8 mouse cellular contexts compared by ENCODE assay signal in the genomic region with DNA sequence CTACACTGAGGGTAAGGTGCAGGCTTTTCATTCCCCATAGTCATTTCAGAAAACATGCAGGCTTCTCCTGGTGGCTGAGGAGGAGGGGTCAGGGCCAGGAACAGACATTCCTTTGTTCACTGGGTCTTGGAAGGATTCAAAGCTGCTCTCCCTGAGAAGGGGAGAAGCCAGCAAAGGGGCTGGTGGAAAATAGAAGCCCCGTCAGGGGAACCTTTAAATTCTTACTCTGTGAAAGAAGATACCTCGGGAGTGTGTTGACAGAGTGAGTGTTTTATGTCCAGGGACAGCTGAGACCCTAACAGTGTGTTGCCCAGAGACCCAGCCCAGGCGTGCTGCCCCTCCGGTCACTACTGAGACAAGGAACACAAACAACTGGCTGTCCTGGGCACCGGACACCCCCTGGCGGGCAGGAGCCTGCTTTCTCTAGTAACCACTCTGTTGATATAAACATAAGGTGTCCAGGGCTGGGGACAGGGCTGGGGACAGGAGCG. TPM values are rescaled to one million over a fixed set of nuclear protein-coding genes. Genes with fewer than 3 reads are reported as not detected.
DNase-seq lines count a peak whose midpoint lies in the region; ATAC-seq lines count a peak whose summit lies in the region.

No protein-coding gene starts in this region.

- H3K9me3 ChIP-seq in embryonic facial prominence, embryonic 11.5 days (replicated peaks; ENCODE audit: control insufficient read depth, low read length) = no peaks in the 10 kb centered on the region
- H3K9me3 ChIP-seq in heart, embryonic 14.5 days (ENCODE audit: control insufficient read depth, low read length) = peaks cover 2% of the 10 kb centered on the region; the same call in 1 of the 2 replicates
- no peaks in the 10 kb centered on the region for H3K9me3 ChIP-seq in limb, embryonic 15.5 days

- peak; percentile 52 for DNase-seq in Muller cell, postnatal 12 days (ENCODE audit: inconsistent ontology term)
- DNase-seq in embryonic facial prominence, embryonic 11.5 days (ENCODE audit: low spot score) = peak; percentile 51
- DNase-seq in right cerebral cortex, postnatal 36 days (ENCODE audit: low spot score in 2 of 2) = no peak
- DNase-seq in ovary, postnatal 10 days (ENCODE audit: low spot score) = no peak
- no peak for DNase-seq in left cerebral cortex, adult 8-10 months (ENCODE audit: low spot score in 2 of 2)
- no peak for DNase-seq in frontal cortex, adult 2 months (ENCODE audit: extremely low spot score in 1 of 2, low spot score in 1 of 2)

- H3K36me3 ChIP-seq in embryonic facial prominence, embryonic 11.5 days (replicated peaks; ENCODE audit: control insufficient read depth, insufficient read depth, low read depth, low read length) = no peaks in the 10 kb centered on the region
- H3K36me3 ChIP-seq in heart, embryonic 14.5 days (ENCODE audit: control insufficient read depth, insufficient read depth, low read length) = no peaks in the 10 kb centered on the region
- H3K36me3 ChIP-seq in limb, embryonic 15.5 days = no peaks in the 10 kb centered on the region

- no peak overlapping the region for H3K4me2 ChIP-seq in embryonic facial prominence, embryonic 11.5 days (ENCODE audit: low read depth, low read length)
- H3K4me2 ChIP-seq in heart, embryonic 14.5 days (ENCODE audit: low read length) = peak overlapping the region; percentile 14
- no peak overlapping the region for H3K4me2 ChIP-seq in limb, embryonic 15.5 days

- H3K27me3 ChIP-seq in embryonic facial prominence, embryonic 11.5 days (ENCODE audit: control insufficient read depth, insufficient read depth, low read length) = no peaks in the 10 kb centered on the region
- no peaks in the 10 kb centered on the region for H3K27me3 ChIP-seq in heart, embryonic 14.5 days (ENCODE audit: control insufficient read depth, insufficient read depth, low read length)
- no peaks in the 10 kb centered on the region for H3K27me3 ChIP-seq in limb, embryonic 15.5 days

- peak overlapping the region; percentile 31; the same call in 1 of the 2 replicates for H3K27ac ChIP-seq in embryonic facial prominence, embryonic 11.5 days (replicated peaks; ENCODE audit: low read depth, low read length)
- peak overlapping the region; percentile 94 to 98 for H3K27ac ChIP-seq in heart, embryonic 14.5 days (replicated peaks in 1 of 2; ENCODE audit: control insufficient read depth in 1 of 2, insufficient read depth in 1 of 2, low read depth in 2 of 2, low read length in 2 of 2)
- peak overlapping the region; percentile 76 for H3K27ac ChIP-seq in limb, embryonic 15.5 days

- H3K9ac ChIP-seq in embryonic facial prominence, embryonic 11.5 days (replicated peaks; ENCODE audit: low read length) = no peak overlapping the region
- H3K9ac ChIP-seq in heart, embryonic 14.5 days (ENCODE audit: low read length) = peak overlapping the region; percentile 22; the same call in 1 of the 2 replicates
- H3K9ac ChIP-seq in limb, embryonic 15.5 days = no peak overlapping the region

- H3K4me3 ChIP-seq in embryonic facial prominence, embryonic 11.5 days (ENCODE audit: low read depth, low read length) = no peak overlapping the region
- no peak overlapping the region for H3K4me3 ChIP-seq in heart, embryonic 14.5 days (ENCODE audit: control insufficient read depth in 1 of 2, insufficient read depth in 1 of 2, low read depth in 1 of 2, low read length in 2 of 2)
- no peak overlapping the region for H3K4me3 ChIP-seq in limb, embryonic 15.5 days

- H3K4me1 ChIP-seq in embryonic facial prominence, embryonic 11.5 days (ENCODE audit: control insufficient read depth, insufficient read depth, low read length) = no peaks in the 10 kb centered on the region
- peaks cover 35 to 40% of the 10 kb centered on the region in 2 experiments for H3K4me1 ChIP-seq in heart, embryonic 14.5 days (ENCODE audit: control insufficient read depth in 2 of 2, insufficient read depth in 2 of 2, low read length in 2 of 2)
- H3K4me1 ChIP-seq in limb, embryonic 15.5 days = peaks cover 20% of the 10 kb centered on the region

- ATAC-seq in embryonic facial prominence, embryonic 11.5 days (replicated peaks; ENCODE audit: insufficient number of reproducible peaks, low FRiP score, low TSS enrichment, low read depth) = no peak; the same call in 1 of the 2 replicates
- peak; percentile 24; the same call in 1 of the 2 replicates for ATAC-seq in heart, embryonic 14.5 days (ENCODE audit: insufficient number of reproducible peaks, insufficient read depth, low FRiP score, low read depth)
- peak; percentile 67 for ATAC-seq in limb, embryonic 15.5 days (ENCODE audit: insufficient number of reproducible peaks, low FRiP score, low TSS enrichment, low read depth)

- 20% methylated on average over 7 of the region's 7 CpGs for WGBS in embryonic facial prominence, embryonic 11.5 days
- 16% methylated on average over 7 of the region's 7 CpGs for WGBS in heart, embryonic 14.5 days
- WGBS in limb, embryonic 15.5 days = 33% methylated on average over 7 of the region's 7 CpGs

RNA-seq across cellular contexts. Expression of gene Apobec2, which starts 4.7 kb away (rescaled TPM):
- polyA plus RNA-seq in embryonic facial prominence, embryonic 11.5 days (2014; fragmentation: Nextera tagmentation; extraction: Ambion mirVana) = 1.2 and 2.0 TPM in 2 replicates
- polyA plus RNA-seq in heart, embryonic 14.5 days (2014; fragmentation: Nextera tagmentation; extraction: Ambion mirVana) = 233 and 243 TPM in 2 replicates
- polyA plus RNA-seq in limb, embryonic 15.5 days (2015; fragmentation: Nextera tagmentation; extraction: Ambion mirVana) = 26.8 and 97.4 TPM in 2 replicates
- under 1 TPM in 1 of 4 experiments, not detected in 3; 0.52 TPM for total RNA-seq in left cerebral cortex, adult 8-10 months (2022)
- 0.08 and 0.21 TPM in 2 replicates for polyA plus RNA-seq in frontal cortex, adult 2 months (2012; rRNA removed)

RNA-seq across cellular contexts. Expression of gene Tspo2, which starts 13.9 kb away (rescaled TPM):
- polyA plus RNA-seq in embryonic facial prominence, embryonic 11.5 days (2014; fragmentation: Nextera tagmentation; extraction: Ambion mirVana) = 0.28 and 0.52 TPM in 2 replicates
- 3.6 and 5.0 TPM in 2 replicates for polyA plus RNA-seq in heart, embryonic 14.5 days (2014; fragmentation: Nextera tagmentation; extraction: Ambion mirVana)
- polyA plus RNA-seq in limb, embryonic 15.5 days (2015; fragmentation: Nextera tagmentation; extraction: Ambion mirVana) = 1.8 and 3.0 TPM in 2 replicates
- not detected for total RNA-seq in left cerebral cortex, adult 8-10 months (2022)
- 0.06 TPM in 1 of 2 replicates, not detected in the other for polyA plus RNA-seq in frontal cortex, adult 2 months (2012; rRNA removed)

RNA-seq across cellular contexts. Expression of gene Unc5cl, which starts 17.2 kb away (rescaled TPM):
- 0.26 and 0.34 TPM in 2 replicates for polyA plus RNA-seq in embryonic facial prominence, embryonic 11.5 days (2014; fragmentation: Nextera tagmentation; extraction: Ambion mirVana)
- polyA plus RNA-seq in heart, embryonic 14.5 days (2014; fragmentation: Nextera tagmentation; extraction: Ambion mirVana) = 0.43 TPM in 1 of 2 replicates, not detected in the other
- polyA plus RNA-seq in limb, embryonic 15.5 days (2015; fragmentation: Nextera tagmentation; extraction: Ambion mirVana) = 0.06 and 0.14 TPM in 2 replicates
- total RNA-seq in left cerebral cortex, adult 8-10 months (2022) = under 1 TPM; 0.22 to 0.67 (median 0.31) TPM
- polyA plus RNA-seq in frontal cortex, adult 2 months (2012; rRNA removed) = 0.08 TPM in 1 of 2 replicates, not detected in the other

RNA-seq across cellular contexts. Expression of gene Oard1, which starts 27.7 kb away (rescaled TPM):
- polyA plus RNA-seq in embryonic facial prominence, embryonic 11.5 days (2014; fragmentation: Nextera tagmentation; extraction: Ambion mirVana) = 76.5 and 79.7 TPM in 2 replicates
- polyA plus RNA-seq in heart, embryonic 14.5 days (2014; fragmentation: Nextera tagmentation; extraction: Ambion mirVana) = 42.6 and 46.4 TPM in 2 replicates
- 38.4 and 40.3 TPM in 2 replicates for polyA plus RNA-seq in limb, embryonic 15.5 days (2015; fragmentation: Nextera tagmentation; extraction: Ambion mirVana)
- 10 to 100 TPM; 15.1 to 16.4 (median 15.8) TPM for total RNA-seq in left cerebral cortex, adult 8-10 months (2022)
- 17.5 and 20.7 TPM in 2 replicates for polyA plus RNA-seq in frontal cortex, adult 2 months (2012; rRNA removed)

RNA-seq across cellular contexts. Expression of gene Nfya, which starts 27.8 kb away (rescaled TPM):
- polyA plus RNA-seq in embryonic facial prominence, embryonic 11.5 days (2014; fragmentation: Nextera tagmentation; extraction: Ambion mirVana) = 23.0 and 26.5 TPM in 2 replicates
- 13.5 and 16.2 TPM in 2 replicates for polyA plus RNA-seq in heart, embryonic 14.5 days (2014; fragmentation: Nextera tagmentation; extraction: Ambion mirVana)
- 13.6 and 13.9 TPM in 2 replicates for polyA plus RNA-seq in limb, embryonic 15.5 days (2015; fragmentation: Nextera tagmentation; extraction: Ambion mirVana)
- 10 to 100 TPM; 20.6 to 29.3 (median 24.4) TPM for total RNA-seq in left cerebral cortex, adult 8-10 months (2022)
- polyA plus RNA-seq in frontal cortex, adult 2 months (2012; rRNA removed) = 31.2 and 35.5 TPM in 2 replicates

Comparison
In these comparisons a context has a peak if more than half of its experiments do, and no peak if none do; other contexts are left out.
1. DNase-seq: peak in Muller cell, postnatal 12 days (single experiment) and embryonic facial prominence, embryonic 11.5 days (single experiment); none in right cerebral cortex, postnatal 36 days (0 of 2), ovary, postnatal 10 days (single experiment), left cerebral cortex, adult 8-10 months (0 of 2) and frontal cortex, adult 2 months (0 of 2).
2. H3K27ac ChIP-seq: peak in every context shown above with its lines; median percentile 96 in heart, embryonic 14.5 days; 76 in limb, embryonic 15.5 days; 31 in embryonic facial prominence, embryonic 11.5 days.